Mouse (Mus musculus): ENCODE data around the gene Zfp740.
A peak's percentile ranks its signal among the peaks of the same experiment; 100 is the strongest.
"Not testable (repeated sequence)": the region's sequence is repeated elsewhere in the genome, so short reads cannot be mapped to it uniquely, and the experiment has no call there.

Gene Zfp740

DNA sequence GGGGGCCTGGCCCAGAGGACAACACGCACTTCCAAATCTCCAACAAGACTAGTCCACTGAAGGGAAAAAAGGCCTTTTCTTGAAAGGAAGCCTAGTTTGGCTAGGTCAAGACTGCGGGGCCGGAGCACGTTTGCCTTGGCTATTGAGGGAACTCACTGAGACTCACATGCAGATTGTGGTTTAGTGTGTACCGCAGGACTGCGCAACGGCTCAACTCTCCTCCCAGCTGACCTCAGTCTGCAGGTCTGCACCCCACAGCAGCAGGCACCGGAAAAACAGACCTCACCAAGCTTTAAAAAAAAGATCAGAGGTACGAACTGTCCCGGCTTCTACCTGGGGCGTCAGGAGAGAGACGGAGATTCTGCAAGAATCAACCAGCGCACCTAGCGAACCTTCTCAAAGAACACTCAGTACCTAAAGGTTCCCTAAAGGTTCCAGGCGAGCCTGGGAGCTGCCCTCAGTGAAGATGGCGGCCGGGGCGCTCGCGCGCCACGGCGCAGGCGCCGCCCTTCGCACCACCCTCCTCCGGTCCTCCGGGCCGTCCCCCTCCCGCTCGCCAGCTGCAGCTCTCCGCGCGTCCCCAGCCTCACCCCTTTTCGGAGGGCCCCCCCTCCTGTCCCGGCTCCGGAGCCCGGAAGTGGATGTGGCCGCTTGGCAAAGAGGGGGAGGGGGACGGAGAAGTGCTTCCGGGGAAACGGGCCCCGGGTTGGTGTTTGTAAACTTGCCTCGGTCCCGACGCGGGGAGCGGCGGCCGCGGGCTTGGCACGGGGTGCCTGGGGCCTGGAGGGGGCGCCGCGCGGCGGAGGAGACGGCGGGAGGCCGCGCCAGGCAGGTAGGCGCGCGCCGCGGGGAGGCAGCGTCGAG is at the start of gene Zfp740:
Gene Zfp740 (plus strand): TSS at position 279 of the 864 bp plus-strand sequence.
- DNase-seq (ENCODE audit: low spot score) = peak; percentile 97

DNA sequence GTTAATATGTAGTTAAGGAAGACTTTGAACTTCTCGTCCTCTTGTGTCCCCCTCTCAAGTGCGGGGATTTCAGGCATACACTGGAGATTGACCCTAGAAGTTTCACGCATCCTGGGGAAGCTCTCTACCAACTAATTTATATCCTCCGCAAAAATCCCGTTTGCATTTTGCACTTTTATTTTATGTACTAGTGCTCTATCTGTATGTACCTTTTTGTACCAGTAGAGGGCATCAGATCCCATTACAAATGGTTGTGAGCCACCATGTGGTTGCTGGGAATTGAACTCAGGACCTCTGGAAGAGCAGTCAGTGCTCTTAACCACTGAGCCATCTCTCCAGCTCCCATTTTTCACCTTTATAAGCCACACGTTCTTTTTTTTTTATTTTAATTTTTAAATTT is 48.0 kb upstream of the Zfp740 start:
- not testable (repeated sequence) for DNase-seq (ENCODE audit: low spot score)

DNA sequence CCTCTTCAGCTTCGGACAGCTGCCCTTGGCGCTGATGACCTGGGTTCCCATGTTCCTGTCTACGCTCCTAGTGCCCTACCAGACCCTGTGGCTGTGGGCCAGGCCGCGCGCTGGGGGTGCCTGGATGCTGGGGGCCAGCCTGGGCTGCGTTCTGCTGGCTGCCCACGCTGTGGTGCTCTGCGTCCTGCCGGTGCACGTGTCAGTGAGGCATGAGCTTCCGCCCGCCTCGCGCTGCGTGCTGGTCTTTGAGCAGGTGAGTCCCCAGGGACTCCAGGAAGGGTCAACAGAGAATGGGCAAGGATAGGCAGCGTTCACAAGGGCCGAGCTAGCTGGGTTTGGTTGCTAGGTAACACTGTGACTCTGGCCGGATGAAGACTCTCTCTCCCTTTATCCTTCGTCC is 46.2 kb upstream of the Zfp740 start:
- no peak for DNase-seq (ENCODE audit: low spot score)

DNA sequence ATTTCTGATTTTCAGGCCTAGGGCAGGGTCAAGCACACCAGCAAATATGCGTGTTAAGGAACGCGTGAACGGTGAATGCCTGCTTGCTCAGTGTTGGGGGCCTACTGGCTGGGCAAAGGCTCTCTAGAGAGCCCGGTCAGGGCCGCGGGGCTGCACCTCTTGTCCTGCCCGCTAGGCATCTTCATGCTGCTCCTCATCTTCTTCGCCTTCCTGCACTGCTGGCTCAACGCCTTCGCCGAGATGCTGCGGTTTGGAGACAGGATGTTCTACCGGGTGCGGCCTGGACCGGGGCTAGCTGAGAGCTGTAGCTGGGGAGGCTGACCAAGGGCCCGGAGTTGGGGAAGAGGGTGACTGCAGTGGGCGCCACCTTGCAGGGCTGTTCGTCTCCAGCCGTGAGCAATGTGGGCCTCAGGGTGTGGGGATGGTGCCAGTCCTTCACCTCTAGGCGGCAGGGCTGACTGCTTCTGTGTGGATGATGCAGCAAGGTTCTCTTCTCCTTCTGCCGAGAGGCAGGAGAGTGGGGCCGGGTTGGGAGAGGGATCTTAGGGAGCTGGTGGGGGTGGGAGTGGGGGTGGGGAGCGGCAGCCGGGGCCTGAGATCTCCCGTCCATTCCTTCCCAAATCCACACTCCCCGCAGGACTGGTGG is 42.5 kb upstream of the Zfp740 start:
- DNase-seq (ENCODE audit: low spot score) = no peak

DNA sequence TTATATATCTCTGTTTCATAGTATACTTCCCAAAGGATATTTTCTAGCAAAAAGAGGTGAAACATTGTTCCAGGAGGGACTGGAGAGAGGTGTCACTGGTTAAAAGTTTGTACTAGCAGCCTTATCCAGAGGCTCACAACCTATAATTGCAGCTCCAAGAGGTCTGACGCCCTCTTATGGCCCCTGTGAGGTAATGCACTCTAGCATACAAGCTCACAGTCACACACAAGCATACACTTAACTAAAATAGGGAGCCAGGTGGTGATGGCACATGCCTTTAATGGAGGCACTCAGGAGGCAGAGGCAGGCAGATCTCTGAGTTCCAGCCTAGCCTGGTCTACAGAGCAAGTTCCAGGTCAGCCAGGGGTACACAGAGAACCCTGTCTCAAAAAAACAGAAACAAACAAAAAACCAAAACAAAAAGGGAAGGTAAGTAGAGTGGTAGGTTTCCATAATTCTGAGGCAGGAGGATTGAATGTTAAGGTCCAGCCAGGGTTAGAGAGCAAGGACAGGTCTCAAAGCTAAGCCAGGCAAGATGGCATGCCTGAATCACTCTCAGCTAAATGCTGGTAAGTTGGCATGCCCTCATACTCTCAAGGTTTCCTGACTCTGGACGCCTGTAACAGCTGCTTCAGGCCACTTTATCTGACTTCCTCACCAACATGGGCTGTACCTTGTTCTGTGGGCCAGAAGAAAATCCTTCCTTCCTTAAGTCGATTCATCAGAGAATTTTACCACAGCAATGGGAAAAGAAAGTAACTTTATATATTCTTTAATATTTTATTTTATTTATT is 39.0 kb upstream of the Zfp740 start:
- no peak for DNase-seq (ENCODE audit: low spot score)

DNA sequence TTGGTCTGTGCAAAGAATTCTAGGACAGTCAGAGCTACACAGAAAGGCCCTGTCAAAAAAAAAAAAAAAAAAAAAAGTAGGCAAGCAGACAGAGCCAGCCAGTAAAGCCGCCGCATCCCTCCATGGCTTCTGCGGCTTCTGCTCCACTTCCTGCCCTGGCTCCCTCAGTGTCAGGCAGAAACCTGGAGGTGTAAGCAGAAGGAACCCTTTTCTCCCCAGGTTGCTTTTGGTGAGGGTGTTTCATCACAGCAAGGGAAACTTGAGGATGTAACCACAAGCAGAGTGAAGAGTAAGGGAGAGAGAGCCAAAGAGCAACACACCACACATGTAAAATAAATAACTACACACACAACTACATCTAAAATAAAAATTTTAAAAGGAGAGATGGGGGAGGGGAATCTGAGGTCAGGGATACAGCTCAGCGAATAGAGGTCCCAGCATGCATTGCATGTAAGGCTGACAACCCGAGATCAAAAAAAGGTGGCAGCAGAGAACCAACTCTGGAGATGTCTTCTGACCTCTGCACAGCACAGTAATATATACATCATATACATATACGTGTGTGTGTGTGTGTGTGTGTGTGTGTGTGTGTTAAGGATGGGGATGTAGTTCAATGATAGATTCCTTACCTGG is 37.5 kb upstream of the Zfp740 start:
- DNase-seq (ENCODE audit: low spot score) = no peak

DNA sequence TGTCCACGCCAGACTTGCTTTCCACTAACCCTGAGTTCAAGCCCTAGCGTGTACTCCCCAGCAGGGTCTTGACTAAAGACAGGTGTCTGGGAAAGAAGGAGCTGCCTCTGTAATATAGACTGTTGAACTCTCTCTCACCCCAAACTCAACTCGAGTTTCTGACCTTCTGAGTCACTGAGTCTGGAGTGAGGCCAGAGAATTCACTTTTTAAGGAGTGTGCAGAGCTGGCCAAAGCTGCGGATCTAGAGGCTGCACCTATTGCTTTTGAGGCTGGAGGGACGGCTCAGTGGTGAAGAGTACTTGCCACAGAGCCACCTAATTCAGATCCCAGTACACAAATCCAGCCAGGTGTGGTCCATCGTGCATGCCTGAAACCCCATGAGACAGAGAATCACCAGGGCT is 35.4 kb upstream of the Zfp740 start:
- DNase-seq (ENCODE audit: low spot score) = no peak

DNA sequence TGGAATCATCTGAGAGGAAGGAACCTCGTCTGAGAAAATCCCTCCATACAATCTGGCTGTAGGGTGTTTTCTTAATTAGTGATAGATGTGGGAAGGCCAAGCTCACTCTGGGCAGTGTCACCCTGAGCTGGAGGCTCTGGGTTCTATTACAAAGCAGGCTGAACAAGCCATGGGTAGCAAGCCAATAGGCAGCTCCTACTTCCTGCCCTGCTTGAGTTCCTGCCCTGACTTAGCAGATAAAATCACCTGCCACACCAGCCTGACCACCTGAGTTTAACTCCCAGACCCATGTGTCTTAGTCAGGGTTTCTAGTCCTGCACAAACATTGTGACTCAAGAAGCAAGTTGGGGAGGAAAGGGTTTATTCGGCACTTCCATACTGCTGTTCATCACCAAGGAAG is 34.0 kb upstream of the Zfp740 start:
- DNase-seq (ENCODE audit: low spot score) = no peak

DNA sequence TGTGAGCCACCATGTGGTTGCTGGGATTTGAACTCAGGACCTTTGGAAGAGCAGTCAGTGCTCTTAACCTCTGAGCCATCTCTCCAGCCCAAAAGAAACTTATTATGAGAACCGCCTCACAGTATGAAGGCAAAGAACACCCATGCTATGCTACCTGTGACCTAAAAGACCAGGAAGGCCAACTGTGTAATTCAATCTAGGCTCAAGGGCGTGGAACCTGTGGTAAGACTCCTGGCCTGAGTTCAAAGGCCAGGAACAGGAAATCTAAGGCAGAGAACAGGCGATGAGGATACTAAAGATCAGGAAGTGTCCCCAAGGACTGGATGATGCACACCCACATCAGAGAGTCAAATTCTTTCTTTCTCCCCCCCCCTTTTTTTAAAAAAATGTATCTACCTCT is 29.5 kb upstream of the Zfp740 start:
- DNase-seq (ENCODE audit: low spot score) = no peak

DNA sequence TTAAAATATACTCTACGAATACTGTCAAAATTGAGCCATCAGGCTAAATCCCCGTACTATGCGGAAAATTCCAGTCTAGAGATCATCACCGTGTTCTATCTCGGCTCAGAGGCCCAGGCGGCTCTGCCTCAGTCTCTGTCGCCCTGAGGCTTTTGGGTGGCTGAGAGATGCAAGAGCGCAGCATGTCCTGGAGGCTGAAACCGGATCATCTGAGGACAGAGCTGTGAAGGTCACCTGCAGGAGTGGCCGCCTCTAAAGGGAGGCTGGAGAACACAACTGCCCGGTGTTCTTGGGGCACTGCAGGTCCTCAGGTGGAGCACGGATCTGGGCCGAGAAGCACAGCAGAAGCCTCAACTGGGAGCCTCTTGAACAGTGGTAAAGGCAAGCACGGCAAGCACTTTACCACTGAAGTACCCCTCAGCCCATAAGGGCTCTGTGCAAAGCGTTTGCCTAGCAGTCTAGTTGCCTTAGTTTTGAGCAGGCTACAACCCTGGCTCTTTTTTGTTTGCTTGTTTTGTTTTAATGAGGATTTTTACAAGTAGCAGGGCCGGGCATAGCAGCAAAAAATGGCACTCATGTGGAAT is 27.2 kb upstream of the Zfp740 start:
- DNase-seq (ENCODE audit: low spot score) = no peak

DNA sequence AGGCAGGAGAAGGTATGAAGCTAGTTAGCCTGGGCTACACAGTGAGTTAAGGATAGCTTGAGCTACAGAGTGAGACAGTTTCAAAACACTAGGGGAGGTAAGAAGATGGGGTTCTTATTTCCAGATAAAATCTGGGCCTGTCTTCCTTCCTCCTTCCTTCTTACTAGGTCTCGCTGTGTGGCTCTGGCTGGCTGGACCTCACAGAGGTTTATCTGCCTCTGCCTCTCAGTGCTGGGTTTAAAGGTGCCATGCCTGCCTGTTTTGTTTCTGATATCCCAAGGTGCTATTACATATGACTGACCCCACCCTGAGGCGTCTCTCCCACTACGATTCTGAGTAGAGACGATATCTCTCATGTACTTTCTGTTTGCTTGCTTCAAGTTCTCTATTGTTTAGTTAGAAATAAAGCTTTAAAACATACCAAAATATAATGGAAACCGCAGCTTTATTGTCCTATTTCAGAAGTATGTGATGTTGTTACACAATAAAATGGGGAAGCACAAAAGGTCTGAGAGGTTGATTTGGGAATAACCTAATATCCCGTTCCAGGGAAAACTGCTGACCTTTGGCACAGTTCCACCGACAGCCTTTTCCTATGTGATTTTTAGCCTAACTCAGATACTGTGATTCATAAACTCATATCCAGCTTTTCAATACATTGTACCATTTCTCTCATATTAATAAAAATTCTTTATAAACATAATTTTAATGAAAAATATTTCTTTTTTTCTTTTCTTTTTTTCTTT is 26.3 kb upstream of the Zfp740 start:
- no peak for DNase-seq (ENCODE audit: low spot score)

DNA sequence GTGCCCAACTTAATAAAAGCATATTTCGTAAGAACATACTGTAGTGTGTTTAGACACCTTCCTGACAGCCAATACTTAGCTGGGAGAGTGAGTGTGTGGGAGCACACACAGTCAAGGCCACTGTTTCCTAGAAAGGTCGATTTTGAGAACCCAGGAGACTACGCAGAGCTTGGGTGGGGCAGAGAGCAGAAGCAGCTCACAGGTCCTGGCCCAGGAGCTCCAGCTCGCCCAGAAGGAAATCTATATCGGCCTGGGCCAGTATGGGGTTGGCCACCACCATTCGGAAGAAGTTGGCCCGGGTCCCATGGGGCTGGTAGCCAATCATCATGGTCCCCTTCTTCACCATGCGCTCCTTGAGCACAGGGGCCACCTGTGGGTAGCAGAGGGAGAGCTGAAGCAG is 25.6 kb upstream of the Zfp740 start:
- no peak for DNase-seq (ENCODE audit: low spot score)

DNA sequence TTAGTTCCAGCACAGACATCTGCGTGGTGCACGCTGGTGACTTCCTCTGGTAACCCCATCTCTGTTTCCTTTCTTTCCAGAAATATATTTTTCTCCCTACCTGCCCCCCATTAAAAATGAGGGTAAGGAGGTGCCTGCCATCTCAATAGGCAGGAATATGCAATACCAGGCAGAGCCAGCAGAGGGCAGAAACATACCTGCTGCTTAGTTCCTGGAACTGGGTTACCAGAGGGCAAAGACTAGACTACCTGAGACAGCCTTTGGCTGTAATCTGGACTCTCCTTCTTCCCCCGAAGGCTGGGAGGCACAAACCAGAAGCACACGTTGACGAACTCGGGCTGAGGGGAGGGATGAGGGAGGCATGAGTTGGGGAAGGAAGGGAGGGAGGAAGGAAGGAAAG is 24.8 kb upstream of the Zfp740 start:
- peak; percentile 66 for DNase-seq (ENCODE audit: low spot score)

DNA sequence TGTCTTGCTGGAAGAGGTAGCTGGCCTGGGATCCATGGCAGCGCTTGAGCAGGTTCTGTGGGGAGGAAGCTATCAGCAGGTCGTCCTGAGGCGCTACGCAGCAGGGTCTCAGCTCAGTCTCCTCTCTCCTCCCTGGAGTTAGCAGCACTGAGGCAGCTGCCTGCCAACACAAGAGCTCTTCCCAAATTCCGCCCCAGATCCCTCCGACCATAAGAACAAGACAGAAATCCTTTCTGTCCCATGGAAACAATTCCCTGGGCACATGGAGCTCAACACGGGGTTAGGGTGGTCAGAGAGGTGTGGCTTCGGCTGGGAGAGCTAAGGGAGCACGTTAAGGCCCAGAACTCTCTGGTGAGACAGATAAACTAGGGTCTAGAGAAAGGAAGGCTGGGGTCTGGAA is 23.9 kb upstream of the Zfp740 start:
- DNase-seq (ENCODE audit: low spot score) = no peak

DNA sequence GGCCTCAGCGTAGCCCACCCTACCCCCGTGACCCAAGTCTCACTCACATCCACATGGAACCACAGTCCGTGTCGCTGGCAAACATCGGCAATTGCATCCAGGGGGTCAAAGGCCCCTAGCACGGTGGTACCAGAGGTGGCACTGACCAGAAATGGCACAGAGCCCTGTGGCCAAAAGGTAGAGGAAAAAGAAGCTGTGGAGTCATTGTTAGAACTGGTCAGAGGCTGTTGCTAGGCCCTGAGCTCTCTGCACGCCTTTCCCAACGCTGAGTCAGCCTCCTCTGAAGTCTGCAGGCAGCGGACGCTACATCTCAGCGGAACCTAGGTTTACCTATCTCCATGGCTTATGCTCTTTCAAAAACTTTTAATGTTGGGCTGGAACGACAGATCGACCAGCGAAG is 23.1 kb upstream of the Zfp740 start:
- DNase-seq (ENCODE audit: low spot score) = no peak

DNA sequence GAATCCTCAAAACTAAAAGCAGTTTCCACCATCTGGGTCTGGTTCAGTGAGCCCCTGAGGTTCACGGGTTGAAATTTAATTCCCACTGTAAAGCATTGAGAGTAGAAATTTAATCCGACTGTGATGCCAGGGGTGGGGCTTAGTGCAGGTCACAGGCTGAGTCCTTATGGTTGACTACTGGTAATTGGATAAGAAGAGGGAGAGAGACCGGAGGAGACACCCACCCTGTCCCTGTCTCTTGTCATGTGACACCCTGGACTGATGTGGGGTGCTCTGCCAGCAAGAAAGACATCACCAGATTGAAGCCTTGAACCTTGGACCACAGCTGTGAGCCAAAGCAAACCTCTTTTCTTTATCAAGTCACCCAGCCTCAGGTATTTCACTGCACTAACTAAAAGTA is 20.0 kb upstream of the Zfp740 start:
- no peak for DNase-seq (ENCODE audit: low spot score)

DNA sequence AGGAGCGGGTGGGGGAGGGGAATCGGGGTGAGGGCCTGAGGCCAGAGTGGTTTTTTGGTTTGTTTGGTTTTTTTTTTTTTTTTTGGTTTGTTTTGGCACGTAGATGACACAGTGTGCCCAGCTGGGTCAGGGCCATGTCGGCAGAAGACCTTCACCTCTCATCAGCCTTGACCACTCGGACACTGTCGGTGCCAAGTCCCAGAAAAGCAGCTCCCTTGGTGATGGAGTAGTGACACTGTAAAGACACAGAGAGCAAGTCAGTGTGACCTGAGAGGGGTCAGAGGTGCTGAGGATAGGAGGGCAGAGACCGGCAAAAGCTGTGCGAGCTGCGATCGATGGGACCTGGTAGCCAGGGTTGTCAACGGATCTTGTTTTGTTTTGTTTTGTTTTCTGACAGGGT is 16.8 kb upstream of the Zfp740 start:
- DNase-seq (ENCODE audit: low spot score) = no peak

DNA sequence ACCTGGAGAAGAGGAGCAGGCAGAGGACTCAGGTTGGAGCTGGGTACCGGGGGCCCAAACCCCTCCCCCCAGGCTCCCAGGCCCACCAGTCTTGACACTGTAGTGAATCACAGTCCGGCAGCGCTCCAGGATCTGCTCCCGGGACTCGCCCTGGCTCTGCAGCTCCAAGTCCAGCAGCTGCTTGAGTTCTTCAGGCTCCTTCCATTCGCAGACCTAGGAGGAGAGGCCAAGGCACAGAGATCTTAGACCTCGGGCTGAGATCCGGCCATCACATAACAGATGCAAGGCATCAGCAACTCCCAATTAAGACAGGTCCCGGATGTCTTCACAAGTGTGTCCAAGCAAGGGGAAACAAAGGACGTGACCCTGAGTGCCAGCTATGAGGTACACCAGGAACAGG is 15.0 kb upstream of the Zfp740 start:
- DNase-seq (ENCODE audit: low spot score) = no peak

DNA sequence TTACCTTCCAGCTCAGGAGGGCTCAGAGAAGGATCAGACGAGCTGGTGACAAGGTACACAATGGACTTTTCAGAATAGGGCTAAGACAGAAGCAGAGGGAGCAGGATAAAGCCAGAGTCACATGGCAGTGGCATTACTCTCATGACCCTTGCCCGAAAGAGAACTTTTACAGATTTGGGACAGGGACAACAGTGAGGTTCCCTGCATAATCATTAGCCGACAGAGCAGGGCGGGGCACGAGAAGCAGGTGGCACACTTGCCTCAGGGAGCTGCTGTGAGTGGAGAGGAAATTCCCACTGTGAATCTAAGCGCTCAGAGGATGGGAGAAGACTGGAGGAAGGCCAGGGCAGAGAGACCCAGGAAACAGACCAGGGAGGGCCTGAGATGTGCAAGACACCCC is 14.2 kb upstream of the Zfp740 start:
- no peak for DNase-seq (ENCODE audit: low spot score)

DNA sequence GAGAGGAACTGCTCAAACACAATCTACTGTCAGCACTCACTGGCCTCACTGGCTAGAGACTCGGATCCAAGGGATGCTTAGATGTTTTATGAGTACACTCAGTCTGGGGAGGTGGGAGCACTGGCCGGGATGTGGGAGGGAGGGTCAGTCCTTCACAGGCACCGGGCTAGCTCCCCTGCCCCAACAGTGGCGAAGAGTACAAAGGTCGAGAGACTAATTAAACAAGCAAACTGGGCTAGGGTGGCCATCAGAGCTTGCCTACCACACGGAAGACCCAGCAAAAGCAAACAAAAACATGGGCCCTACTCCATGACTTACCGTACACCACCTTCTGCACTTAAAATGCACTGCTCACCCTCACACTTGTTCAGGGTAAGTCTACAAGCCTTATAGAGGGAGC is 11.3 kb upstream of the Zfp740 start:
- peak; percentile 83 for DNase-seq (ENCODE audit: low spot score)

DNA sequence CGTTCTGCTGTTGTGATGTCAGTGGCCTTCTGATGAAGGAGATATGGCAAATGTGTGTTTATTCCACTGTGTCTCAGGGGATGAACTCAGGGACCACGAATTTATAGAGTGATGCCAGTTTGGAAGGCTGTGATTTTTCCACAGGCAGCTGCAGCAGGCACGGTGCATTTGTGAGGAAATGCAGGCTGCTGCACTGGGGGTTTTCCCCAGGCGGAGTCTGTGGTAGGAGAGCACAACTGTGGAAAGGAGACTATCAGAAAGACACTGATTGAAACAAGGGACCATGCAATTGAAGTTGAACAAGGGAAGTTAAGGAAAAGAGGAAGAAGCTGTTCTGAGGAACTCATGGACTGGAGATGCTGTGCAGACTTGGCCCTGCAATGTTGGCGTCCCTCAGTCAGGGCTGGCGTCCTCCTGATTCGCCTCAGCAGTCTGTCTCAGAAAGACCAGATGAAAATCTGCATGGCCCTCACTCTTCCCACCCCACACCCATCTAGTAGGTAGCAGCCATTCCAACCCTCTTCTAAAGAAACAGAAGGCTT is 10.7 kb upstream of the Zfp740 start:
- no peak for DNase-seq (ENCODE audit: low spot score)
